Mouse (Mus musculus): ENCODE results near the gene Hcar2. TPM values are rescaled to one million over a fixed set of nuclear protein-coding genes. Genes with fewer than 3 reads are reported as not detected.

Hcar2 gene
- polyA plus RNA-seq, 1 experiment: not detected

GRCm38 (mm10) chr5:123890312-123890711 lies 25.0 kb upstream of the Hcar2 start:
- H3K79me2 ChIP-seq (ENCODE audit: control insufficient read depth, insufficient read depth): no peaks in the 10 kb centered on the region
- no peak overlapping the region for H3K4me3 ChIP-seq (ENCODE audit: insufficient read depth, poor library complexity, severe bottlenecking)
- H3K27me3 ChIP-seq (ENCODE audit: control insufficient read depth, insufficient read depth, insufficient read length): no peaks in the 10 kb centered on the region
- no peaks in the 10 kb centered on the region for H3K79me3 ChIP-seq (ENCODE audit: low read depth)
- TF ChIP-seq MAX (IDR thresholded peaks at IDR 0.05) (no peak), MYOD1 (IDR thresholded peaks at IDR 0.05; ENCODE audit: control insufficient read depth, insufficient read length, low read depth) (no peak)
- H3ac ChIP-seq (ENCODE audit: control insufficient read depth, insufficient read length, low read depth): no peak overlapping the region
- H3K36me3 ChIP-seq (ENCODE audit: control insufficient read depth, insufficient read depth): no peaks in the 10 kb centered on the region

GRCm38 (mm10) chr5:123886365-123886764 lies 21.1 kb upstream of the Hcar2 start:
- TF ChIP-seq MAX (IDR thresholded peaks at IDR 0.05) (no peak), CTCF (IDR thresholded peaks at IDR 0.05; ENCODE audit: control insufficient read depth, insufficient read depth, insufficient read length) (no peak), USF1 (IDR thresholded peaks at IDR 0.05; ENCODE audit: low read depth) (no peak), CEBPB (IDR thresholded peaks at IDR 0.05; ENCODE audit: low read depth) (no peak), FOSL1 (IDR thresholded peaks at IDR 0.05; ENCODE audit: insufficient read depth, low read length, poor library complexity, severe bottlenecking) (no peak), MYOG (IDR thresholded peaks at IDR 0.05; ENCODE audit: control insufficient read depth, extremely low read depth, insufficient read length) (no peak), MYOD1 (IDR thresholded peaks at IDR 0.05; ENCODE audit: control insufficient read depth, insufficient read length, low read depth) (no peak)
- Histone ChIP-seq H3K79me3 (ENCODE audit: low read depth) (no peaks in the 10 kb centered on the region), H3K79me2 (ENCODE audit: control insufficient read depth, insufficient read depth) (no peaks in the 10 kb centered on the region), H3K4me3 (ENCODE audit: insufficient read depth, poor library complexity, severe bottlenecking) (no peak overlapping the region), H3ac (ENCODE audit: control insufficient read depth, insufficient read length, low read depth) (no peak overlapping the region), H3K27me3 (ENCODE audit: control insufficient read depth, insufficient read depth, insufficient read length) (no peaks in the 10 kb centered on the region), H3K36me3 (ENCODE audit: control insufficient read depth, insufficient read depth) (no peaks in the 10 kb centered on the region)

- H3K79me2 ChIP-seq (ENCODE audit: control insufficient read depth, insufficient read depth): no peaks in the 10 kb centered on the region
- no peaks in the 10 kb centered on the region for H3K27me3 ChIP-seq (ENCODE audit: control insufficient read depth, insufficient read depth, insufficient read length)
- no peaks in the 10 kb centered on the region for H3K79me3 ChIP-seq (ENCODE audit: low read depth)
- no peaks in the 10 kb centered on the region for H3K36me3 ChIP-seq (ENCODE audit: control insufficient read depth, insufficient read depth)
- no peak overlapping the region for H3K4me3 ChIP-seq (ENCODE audit: insufficient read depth, poor library complexity, severe bottlenecking)
- TF ChIP-seq MAX (IDR thresholded peaks at IDR 0.05) (no peak), MYOD1 (IDR thresholded peaks at IDR 0.05; ENCODE audit: control insufficient read depth, insufficient read length, low read depth) (no peak), CTCF (IDR thresholded peaks at IDR 0.05; ENCODE audit: control insufficient read depth, insufficient read depth, insufficient read length) (no peak), FOSL1 (IDR thresholded peaks at IDR 0.05; ENCODE audit: insufficient read depth, low read length, poor library complexity, severe bottlenecking) (no peak), CEBPB (IDR thresholded peaks at IDR 0.05; ENCODE audit: low read depth) (no peak), MYOG (IDR thresholded peaks at IDR 0.05; ENCODE audit: control insufficient read depth, extremely low read depth, insufficient read length) (no peak), USF1 (IDR thresholded peaks at IDR 0.05; ENCODE audit: low read depth) (no peak)
- H3ac ChIP-seq (ENCODE audit: control insufficient read depth, insufficient read length, low read depth): no peak overlapping the region
These were observed 19.0 kb upstream of the Hcar2 start for GRCm38 (mm10) chr5:123884332-123884731.

- H3K27me3 ChIP-seq (ENCODE audit: control insufficient read depth, insufficient read depth, insufficient read length): no peaks in the 10 kb centered on the region
- no peaks in the 10 kb centered on the region for H3K79me3 ChIP-seq (ENCODE audit: low read depth)
- TF ChIP-seq FOSL1 (IDR thresholded peaks at IDR 0.05; ENCODE audit: insufficient read depth, low read length, poor library complexity, severe bottlenecking) (no peak), MYOG (IDR thresholded peaks at IDR 0.05; ENCODE audit: control insufficient read depth, extremely low read depth, insufficient read length) (no peak)
- no peak overlapping the region for H3K4me3 ChIP-seq (ENCODE audit: insufficient read depth, poor library complexity, severe bottlenecking)
- no peaks in the 10 kb centered on the region for H3K79me2 ChIP-seq (ENCODE audit: control insufficient read depth, insufficient read depth)
- H3K36me3 ChIP-seq (ENCODE audit: control insufficient read depth, insufficient read depth): no peaks in the 10 kb centered on the region
- no peak overlapping the region for H3ac ChIP-seq (ENCODE audit: control insufficient read depth, insufficient read length, low read depth)
These were observed 18.6 kb upstream of the Hcar2 start for GRCm38 (mm10) chr5:123883891-123884290.

GRCm38 (mm10) chr5:123880778-123881177 lies 15.5 kb upstream of the Hcar2 start:
- no peaks in the 10 kb centered on the region for H3K79me2 ChIP-seq (ENCODE audit: control insufficient read depth, insufficient read depth)
- H3ac ChIP-seq (ENCODE audit: control insufficient read depth, insufficient read length, low read depth): no peak overlapping the region
- no peak overlapping the region for H3K4me3 ChIP-seq (ENCODE audit: insufficient read depth, poor library complexity, severe bottlenecking)
- H3K79me3 ChIP-seq (ENCODE audit: low read depth): no peaks in the 10 kb centered on the region
- no peaks in the 10 kb centered on the region for H3K27me3 ChIP-seq (ENCODE audit: control insufficient read depth, insufficient read depth, insufficient read length)
- no peaks in the 10 kb centered on the region for H3K36me3 ChIP-seq (ENCODE audit: control insufficient read depth, insufficient read depth)
- TF ChIP-seq MYOD1 (IDR thresholded peaks at IDR 0.05; ENCODE audit: control insufficient read depth, insufficient read length, low read depth) (no peak), MAX (IDR thresholded peaks at IDR 0.05) (no peak), CEBPB (IDR thresholded peaks at IDR 0.05; ENCODE audit: low read depth) (no peak), MYOG (IDR thresholded peaks at IDR 0.05; ENCODE audit: control insufficient read depth, extremely low read depth, insufficient read length) (no peak), CTCF (IDR thresholded peaks at IDR 0.05; ENCODE audit: control insufficient read depth, insufficient read depth, insufficient read length) (no peak), USF1 (IDR thresholded peaks at IDR 0.05; ENCODE audit: low read depth) (no peak), FOSL1 (IDR thresholded peaks at IDR 0.05; ENCODE audit: insufficient read depth, low read length, poor library complexity, severe bottlenecking) (no peak)

- H3K36me3 ChIP-seq (ENCODE audit: control insufficient read depth, insufficient read depth): no peaks in the 10 kb centered on the region
- no peaks in the 10 kb centered on the region for H3K79me3 ChIP-seq (ENCODE audit: low read depth)
- no peaks in the 10 kb centered on the region for H3K79me2 ChIP-seq (ENCODE audit: control insufficient read depth, insufficient read depth)
- no peak within 1 kb of the TSS for H3K4me3 ChIP-seq (ENCODE audit: insufficient read depth, poor library complexity, severe bottlenecking)
- TF ChIP-seq CEBPB (IDR thresholded peaks at IDR 0.05; ENCODE audit: low read depth): no peak
- TF ChIP-seq FOSL1 (IDR thresholded peaks at IDR 0.05; ENCODE audit: insufficient read depth, low read length, poor library complexity, severe bottlenecking): no peak
- TF ChIP-seq MYOD1 (IDR thresholded peaks at IDR 0.05; ENCODE audit: control insufficient read depth, insufficient read length, low read depth): no peak
- no peak for TF ChIP-seq MAX (IDR thresholded peaks at IDR 0.05)
- TF ChIP-seq USF1 (IDR thresholded peaks at IDR 0.05; ENCODE audit: low read depth): no peak
- no peak for TF ChIP-seq CTCF (IDR thresholded peaks at IDR 0.05; ENCODE audit: control insufficient read depth, insufficient read depth, insufficient read length)
- no peak for TF ChIP-seq MYOG (IDR thresholded peaks at IDR 0.05; ENCODE audit: control insufficient read depth, extremely low read depth, insufficient read length)
- H3K27me3 ChIP-seq (ENCODE audit: control insufficient read depth, insufficient read depth, insufficient read length): no peaks in the 10 kb centered on the region
- H3ac ChIP-seq (ENCODE audit: control insufficient read depth, insufficient read length, low read depth): no peak within 1 kb of the TSS
These were observed 14.6 kb upstream of the Hcar2 start, which contains the start of gene Hcar1 for GRCm38 (mm10) chr5:123879928-123880327. Hcar1 (minus strand) TSS chr5:123880020.
